Mouse (Mus musculus) neutrophil, adult 83 days (primary cell): ENCODE results near the gene Gm21818. TPM values are rescaled to one million over a fixed set of nuclear protein-coding genes. Genes with fewer than 3 reads are reported as not detected.

ENCODE experiments used
- total RNA-seq, 2 experiments: library from RNA; stranded (reverse); gene quantifications; one replicate each; pipeline ENCODE4 v1.2.4; 2023

Gene Gm21818
- total RNA-seq: not detected

GRCm38 (mm10) chr13:120172133-120172532 lies at the start of gene Gm21818:
Gene Gm21818 (plus strand): TSS chr13:120172433.

GRCm38 (mm10) chr13:120139946-120140345 lies 32.3 kb upstream of the Gm21818 start, which contains the start of gene Gm20767:
Gene Gm20767 (plus strand): TSS chr13:120140246.

GRCm38 (mm10) chr13:120215847-120216246 lies 43.6 kb downstream of the Gm21818 start, which contains the start of gene Gm21762:
Gene Gm21762 (minus strand): TSS chr13:120215947.

Other genes starting within 250 kb of the Gm21818 start
- gene Gm21761, start 243.2 kb upstream of the Gm21818 start, total RNA-seq: not detected
- gene B020031M17Rik, start 221.6 kb upstream of the Gm21818 start, total RNA-seq: not detected
- 1 to 10 TPM; 2.7 to 7.1 TPM for gene Gm36079, start 145.4 kb upstream of the Gm21818 start, total RNA-seq
- 10 to 100 TPM; 68.5 to 74.3 TPM for gene Gm21188, start 120.2 kb upstream of the Gm21818 start, total RNA-seq
- not detected for gene Gm20767, start 32.2 kb upstream of the Gm21818 start, total RNA-seq
- not detected for gene Gm21762, start 43.5 kb downstream of the Gm21818 start, total RNA-seq
- gene Gm21731, start 66.7 kb downstream of the Gm21818 start, total RNA-seq: not detected
- not detected for gene AF067061, start 90.7 kb downstream of the Gm21818 start, total RNA-seq
- gene BC147527, start 128.0 kb downstream of the Gm21818 start, total RNA-seq: 1 to 10 TPM; 2.3 to 3.2 TPM
- not detected for gene Tcstv3, start 144.4 kb downstream of the Gm21818 start, total RNA-seq